Mouse (Mus musculus): ENCODE results near the gene Alpk1.

GRCm38 (mm10) chr3:127756458-127756857, 23.9 kb downstream of the Alpk1 start:
- TF ChIP-seq ZNF384 (IDR thresholded peaks at IDR 0.05; ENCODE audit: low read depth, low read length): no peak
- TF ChIP-seq MAFK (IDR thresholded peaks at IDR 0.05; ENCODE audit: insufficient read depth, low read depth, low read length): no peak
- TF ChIP-seq ZC3H11A (IDR thresholded peaks at IDR 0.05; ENCODE audit: borderline replicate concordance, low read depth, low read length): no peak
